ENCODE assay signal across 35 mouse cellular contexts in genomic region chr19:4451965-4452364, GRCm38 (mm10). TPM values are rescaled to one million over a fixed set of nuclear protein-coding genes. Genes with fewer than 3 reads are reported as not detected.
DNase-seq lines count a peak whose midpoint lies in the region; ATAC-seq lines count a peak whose summit lies in the region.
"Had no signal": no experiment of that assay in that cellular context is flagged by ENCODE, and none has a peak within 500 bp of the region (broad histone marks: within the 10 kb centered on the region; RNA-seq: fewer than 3 reads in every experiment).

No protein-coding gene starts in this region.

- H3K9me3 ChIP-seq in kidney, embryonic 14.5 days (ENCODE audit: control insufficient read depth, low read length), result no peaks in the 10 kb centered on the region
- H3K9me3 ChIP-seq: forebrain, embryonic 12.5 days; G1E; hindbrain, embryonic 15.5 days; kidney, embryonic 15.5 days; midbrain, embryonic 12.5 days had no signal

- H3K4me2 ChIP-seq in kidney, embryonic 14.5 days (replicated peaks; ENCODE audit: low read depth, low read length), result no peak overlapping the region
- H3K4me2 ChIP-seq: forebrain, embryonic 12.5 days; hindbrain, embryonic 15.5 days; kidney, embryonic 15.5 days; liver, embryonic 11.5 days; lung, embryonic 14.5 days; midbrain, embryonic 12.5 days had no signal

- 24% methylated on average over 5 of the region's 5 CpGs for WGBS in kidney, embryonic 14.5 days

- H3K27ac ChIP-seq in kidney, embryonic 14.5 days (ENCODE audit: low read depth, low read length), result no peak overlapping the region
- H3K27ac ChIP-seq: forebrain, embryonic 12.5 days; hindbrain, embryonic 15.5 days; kidney, embryonic 15.5 days; left cerebral cortex, adult 2 months; midbrain, embryonic 12.5 days had no signal

- no peaks in the 10 kb centered on the region for H3K27me3 ChIP-seq in kidney, embryonic 14.5 days (ENCODE audit: control insufficient read depth, insufficient read depth, low read length)
- H3K27me3 ChIP-seq: hindbrain, embryonic 15.5 days; kidney, embryonic 15.5 days; Patski had no signal

- no peaks in the 10 kb centered on the region for H3K36me3 ChIP-seq in kidney, embryonic 14.5 days (ENCODE audit: control insufficient read depth, insufficient read depth, low read length)
- H3K36me3 ChIP-seq: forebrain, embryonic 12.5 days; G1E; hindbrain, embryonic 15.5 days; kidney, embryonic 15.5 days; midbrain, embryonic 12.5 days had no signal

- H3K4me3 ChIP-seq in kidney, embryonic 14.5 days (ENCODE audit: low read length), result no peak overlapping the region
- H3K4me3 ChIP-seq: erythroblast, embryonic 14.5 days; forebrain, embryonic 12.5 days; hindbrain, embryonic 15.5 days; kidney, embryonic 15.5 days; left cerebral cortex, adult 2 months; midbrain, embryonic 12.5 days had no signal

- peaks cover 16% of the 10 kb centered on the region for H3K4me1 ChIP-seq in kidney, embryonic 14.5 days (ENCODE audit: control insufficient read depth, insufficient read depth, low read length)
- H3K4me1 ChIP-seq: hindbrain, embryonic 15.5 days had no signal

- H3K9ac ChIP-seq in kidney, embryonic 14.5 days (ENCODE audit: low read depth, low read length), result peak overlapping the region; percentile 31; the same call in 1 of the 2 replicates
- H3K9ac ChIP-seq: forebrain, embryonic 12.5 days; hindbrain, embryonic 15.5 days; kidney, embryonic 15.5 days; lung, embryonic 14.5 days; midbrain, embryonic 12.5 days had no signal

- 0 out of 2 replicates have a peak, but pooled peaks have one; percentile 22 for ATAC-seq in kidney, embryonic 14.5 days (ENCODE audit: low FRiP score, low TSS enrichment)
- ATAC-seq: activated CD4-positive, CD25-positive, alpha-beta regulatory T cell, adult 4 months; CD4-positive, CD25-positive, alpha-beta regulatory T cell, adult 4 months; intestine, embryonic 16.5 days had no signal

- peak; percentile 40 for DNase-seq in cerebellum, adult 9-11 months
- no peak for DNase-seq in cerebellum, adult 11-12 months
- no peak for DNase-seq in kidney, adult 18-20 months
- peak; percentile 32 for DNase-seq in retina, postnatal 1 day
- no peak for DNase-seq in retina, embryonic 14.5 days (ENCODE audit: low spot score)
- DNase-seq in left cerebral cortex, postnatal 25 days (ENCODE audit: low spot score in 2 of 2), result no peak
- DNase-seq in thymus, postnatal 25 days, result no peak
- DNase-seq: adrenal gland, adult 8-10 months; cerebellum, adult 8-10 months; gastrocnemius, postnatal 36 days; kidney, postnatal 36 days; left cerebral cortex, postnatal 4 days; lung, embryonic 14.5 days; right cerebral cortex, postnatal 25 days; spleen, adult 18-20 months; thymus, postnatal 14 days had no signal

- intact Hi-C loops in left cerebral cortex, postnatal 25 days (cut with DNase I), result no loop called here

RNA-seq across cellular contexts. Expression of gene Rhod, which starts 12.7 kb away (rescaled TPM):
- polyA plus RNA-seq in kidney, embryonic 14.5 days (2014; fragmentation: Nextera tagmentation; extraction: Ambion mirVana), result 40.7 and 43.4 TPM in 2 replicates
- total RNA-seq in left cerebral cortex, postnatal 25 days (2021), result under 1 TPM; 0.57 to 0.64 TPM
- total RNA-seq: megakaryocyte, adult 5-6 weeks had no signal
- polyA plus RNA-seq: erythroblast, embryonic 14.5 days had no signal

RNA-seq across cellular contexts. Expression of gene Syt12, which starts 25.3 kb away (rescaled TPM):
- polyA plus RNA-seq in kidney, embryonic 14.5 days (2014; fragmentation: Nextera tagmentation; extraction: Ambion mirVana), result 2.2 and 2.4 TPM in 2 replicates
- 10 to 100 TPM; 38.2 to 43.4 TPM for total RNA-seq in left cerebral cortex, postnatal 25 days (2021)
- total RNA-seq: megakaryocyte, adult 5-6 weeks had no signal
- polyA plus RNA-seq: CD4-positive, CD25-positive, alpha-beta regulatory T cell, adult 4 months; erythroblast, embryonic 14.5 days; G1E had no signal

RNA-seq across cellular contexts. Expression of gene 2010003K11Rik, which starts 46.4 kb away (rescaled TPM):
- polyA plus RNA-seq in kidney, embryonic 14.5 days (2014; fragmentation: Nextera tagmentation; extraction: Ambion mirVana), result not detected in 2 replicates
- not detected for total RNA-seq in left cerebral cortex, postnatal 25 days (2021)
- total RNA-seq: gastrocnemius, adult 18-20 months; gastrocnemius, postnatal 36 days; heart, adult 8-10 months; left cerebral cortex, adult 2 months; left cerebral cortex, postnatal 4 days; megakaryocyte, adult 5-6 weeks had no signal
- polyA plus RNA-seq: activated CD4-positive, CD25-positive, alpha-beta regulatory T cell, adult 4 months; CD4-positive, CD25-positive, alpha-beta regulatory T cell, adult 4 months; cortical plate, adult 2 months; embryonic facial prominence, embryonic 11.5 days; erythroblast, embryonic 14.5 days; forebrain, embryonic 12.5 days; G1E; heart, postnatal 0 days; hindbrain, embryonic 15.5 days; kidney, embryonic 15.5 days; lung, embryonic 14.5 days; midbrain, embryonic 12.5 days had no signal

RNA-seq across cellular contexts. Expression of gene Kdm2a, which starts 53.9 kb away (rescaled TPM):
- 43.4 and 69.6 TPM in 2 replicates for polyA plus RNA-seq in kidney, embryonic 14.5 days (2014; fragmentation: Nextera tagmentation; extraction: Ambion mirVana)
- 10 to 100 TPM; 71.5 to 75.1 TPM for total RNA-seq in left cerebral cortex, postnatal 25 days (2021)

RNA-seq across cellular contexts. Expression of gene Pcx, which starts 58.3 kb away (rescaled TPM):
- 10.0 and 16.7 TPM in 2 replicates for polyA plus RNA-seq in kidney, embryonic 14.5 days (2014; fragmentation: Nextera tagmentation; extraction: Ambion mirVana)
- total RNA-seq in left cerebral cortex, postnatal 25 days (2021), result 10 to 100 TPM; 56.9 to 66.3 TPM

Comparison
In these comparisons a context has a peak if more than half of its experiments do, and no peak if none do; other contexts are left out.
1. DNase-seq: peak in cerebellum, adult 9-11 months (single experiment) and retina, postnatal 1 day (single experiment); none in cerebellum, adult 11-12 months (single experiment), kidney, adult 18-20 months (single experiment), retina, embryonic 14.5 days (single experiment), left cerebral cortex, postnatal 25 days (0 of 2) and thymus, postnatal 25 days (single experiment).